Mouse (Mus musculus) embryonic fibroblast, embryonic 13.5 days (primary cell): ENCODE data around the gene Slc7a11. TPM values are rescaled to one million over a fixed set of nuclear protein-coding genes. Genes with fewer than 3 reads are reported as not detected.

Source experiments
- H3K27ac ChIP-seq: 2 replicates; pipeline ENCODE4 v1.5.1; 2012; ENCODE audit warnings: low read length, control low read depth, inconsistent platforms; ENCODE audit not compliant: insufficient read depth
- H3K4me1 ChIP-seq: 2 replicates; pipeline ENCODE4 v1.6.1; 2011; ENCODE audit warnings: low read length; ENCODE audit not compliant: control insufficient read depth, insufficient read depth
- H3K4me3 ChIP-seq: 2 replicates; pipeline ENCODE4 v1.5.1; 2011; ENCODE audit warnings: mild to moderate bottlenecking, control low read depth, low read length; ENCODE audit not compliant: insufficient read depth
- CTCF ChIP-seq: IDR thresholded peaks from 2 replicates; pipeline ENCODE4 v1.5.1; 2011; ENCODE audit warnings: mild to moderate bottlenecking, control low read depth, low read length, moderate library complexity, borderline replicate concordance; ENCODE audit not compliant: insufficient read depth
- POLR2A ChIP-seq: IDR thresholded peaks from 2 replicates; pipeline ENCODE4 v1.6.1; 2011; ENCODE audit warnings: low read depth, mild to moderate bottlenecking, control low read depth, low read length, moderate library complexity
- polyA plus RNA-seq: library from polyadenylated mRNA; stranded (reverse); fragments of >200 nt; gene quantifications from 2 replicates; pipeline ENCODE4 v1.2.4, GENCODE M21; 2011; ENCODE audit warnings: low read depth; ENCODE audit not compliant: missing spikeins, insufficient read length

Gene Slc7a11
- polyA plus RNA-seq, 1 experiment: 11.2 TPM

DNA sequence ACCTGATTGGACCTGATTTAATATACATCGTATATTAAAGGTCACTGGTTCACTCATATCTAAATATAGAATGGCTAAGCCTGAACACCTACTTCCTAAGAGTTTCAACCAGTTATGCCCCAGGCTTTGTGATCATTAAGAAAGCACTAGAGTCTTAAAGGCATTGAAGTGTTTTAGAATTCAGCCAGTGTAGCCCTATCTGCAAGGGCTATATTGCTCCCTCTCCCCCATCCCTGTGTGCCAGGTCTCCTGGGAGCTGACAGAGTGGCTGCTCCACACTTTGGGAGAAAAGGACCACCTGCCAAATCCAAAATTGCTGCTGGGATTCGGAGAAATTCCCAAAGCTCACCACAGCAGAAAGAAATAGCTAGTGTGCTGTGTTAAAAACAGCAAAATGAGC lies 168.4 kb downstream of the Slc7a11 start:
- no peak overlapping the region for H3K27ac ChIP-seq
- TF ChIP-seq CTCF (no peak), POLR2A (no peak)
- H3K4me1 ChIP-seq: no peaks in the 10 kb centered on the region
- H3K4me3 ChIP-seq: no peak overlapping the region

DNA sequence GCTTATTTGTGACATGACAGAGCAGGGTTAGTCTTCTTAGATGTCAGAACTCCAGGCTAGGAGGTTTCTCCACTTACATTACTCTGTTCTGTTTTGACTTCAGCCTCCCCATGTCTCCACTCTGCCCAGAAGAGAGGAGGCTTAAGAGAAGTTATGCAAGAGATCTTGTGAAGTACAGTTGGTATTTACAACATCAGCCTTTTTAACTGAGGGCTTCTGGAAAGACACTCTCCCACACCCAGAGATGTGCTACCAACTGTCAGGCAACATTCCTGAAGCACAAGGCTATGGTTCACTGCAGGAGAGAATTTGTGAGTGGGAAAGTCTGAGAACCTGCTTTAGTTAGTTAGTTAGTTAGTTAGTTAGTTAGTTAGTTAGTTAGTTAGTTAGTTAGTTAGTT lies 171.2 kb downstream of the Slc7a11 start:
- TF ChIP-seq POLR2A (no peak), CTCF (no peak)
- Histone ChIP-seq H3K27ac (no peak overlapping the region), H3K4me3 (no peak overlapping the region), H3K4me1 (no peaks in the 10 kb centered on the region)

- no peak overlapping the region for H3K27ac ChIP-seq
- H3K4me3 ChIP-seq: no peak overlapping the region
- no peak for TF ChIP-seq CTCF
- TF ChIP-seq POLR2A: no peak
- no peaks in the 10 kb centered on the region for H3K4me1 ChIP-seq
Observed at GRCm38 (mm10) chr3:50269680-50270079, 173.7 kb downstream of the Slc7a11 start.

- no peak overlapping the region for H3K27ac ChIP-seq
- TF ChIP-seq CTCF: no peak
- TF ChIP-seq POLR2A: no peak
- H3K4me3 ChIP-seq: no peak overlapping the region
- no peaks in the 10 kb centered on the region for H3K4me1 ChIP-seq
Observed at GRCm38 (mm10) chr3:50262547-50263087, 180.8 kb downstream of the Slc7a11 start.

GRCm38 (mm10) chr3:50262066-50262465 lies 181.3 kb downstream of the Slc7a11 start:
- H3K4me1 ChIP-seq: no peaks in the 10 kb centered on the region
- H3K4me3 ChIP-seq: no peak overlapping the region
- TF ChIP-seq CTCF (no peak), POLR2A (no peak)
- no peak overlapping the region for H3K27ac ChIP-seq

DNA sequence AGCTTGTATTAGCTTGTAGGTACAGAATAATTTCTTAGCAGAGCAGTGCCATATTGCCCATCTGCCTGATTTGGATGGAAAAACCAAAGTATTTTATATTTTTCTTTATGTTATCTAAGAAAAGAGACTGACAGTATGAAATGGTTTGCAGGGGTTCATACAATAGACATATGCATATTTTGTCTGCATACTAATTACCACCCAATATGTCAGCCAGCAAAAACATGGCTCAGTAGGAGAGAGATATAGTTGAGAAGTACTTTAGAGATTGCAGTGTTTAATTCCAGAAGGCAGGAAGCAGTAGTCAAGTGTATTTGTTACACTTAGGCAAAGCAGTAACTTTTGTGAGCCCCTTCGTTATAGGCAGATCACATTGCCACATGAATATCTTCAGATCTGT lies 182.7 kb downstream of the Slc7a11 start:
- no peaks in the 10 kb centered on the region for H3K4me1 ChIP-seq
- no peak overlapping the region for H3K4me3 ChIP-seq
- TF ChIP-seq POLR2A: no peak
- H3K27ac ChIP-seq: no peak overlapping the region

DNA sequence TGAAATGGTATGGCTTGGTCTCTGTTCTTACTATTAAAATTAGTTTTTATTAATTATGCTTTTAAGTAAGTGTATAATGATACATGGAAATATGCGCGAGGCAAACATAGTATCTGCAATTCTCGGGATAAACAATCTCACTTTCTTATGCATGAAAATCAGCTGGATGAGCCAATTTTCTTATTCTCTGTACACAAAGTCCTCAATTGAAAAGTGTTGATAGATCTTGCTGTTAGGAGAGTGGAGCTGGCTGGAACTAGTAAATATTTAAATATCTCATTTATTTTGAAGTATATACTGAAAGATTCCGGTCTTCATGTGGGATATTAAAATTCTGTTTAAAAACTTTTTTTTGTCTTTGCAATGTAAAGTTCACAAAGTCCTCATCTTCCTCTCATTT lies 184.6 kb downstream of the Slc7a11 start:
- no peak overlapping the region for H3K4me3 ChIP-seq
- H3K4me1 ChIP-seq: no peaks in the 10 kb centered on the region
- no peak overlapping the region for H3K27ac ChIP-seq
- TF ChIP-seq CTCF (no peak), POLR2A (no peak)

- TF ChIP-seq POLR2A: no peak
- no peak for TF ChIP-seq CTCF
- H3K4me1 ChIP-seq: no peaks in the 10 kb centered on the region
- no peak overlapping the region for H3K4me3 ChIP-seq
- H3K27ac ChIP-seq: no peak overlapping the region
Observed at GRCm38 (mm10) chr3:50249598-50250300, 193.7 kb downstream of the Slc7a11 start.

DNA sequence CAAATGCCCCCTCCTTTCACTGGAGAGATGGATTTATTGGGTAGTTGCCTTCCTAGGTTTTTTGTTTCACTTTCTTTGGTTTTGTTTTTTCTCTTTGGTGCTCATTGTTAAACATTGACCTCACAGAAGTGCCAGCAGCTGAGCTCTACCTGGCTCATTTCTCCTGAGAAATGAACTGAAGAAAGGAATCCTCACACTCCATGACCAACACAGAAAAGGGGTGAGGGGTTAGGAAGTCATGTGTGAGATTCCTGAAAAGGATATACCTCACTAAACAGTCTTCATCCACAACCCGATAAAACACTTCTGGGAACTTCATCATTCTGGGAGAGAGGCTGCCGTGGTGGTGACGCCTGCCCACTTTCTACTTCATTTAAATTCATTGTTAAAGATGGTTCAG lies 207.4 kb downstream of the Slc7a11 start:
- no peak overlapping the region for H3K27ac ChIP-seq
- no peak for TF ChIP-seq CTCF
- no peak for TF ChIP-seq POLR2A
- no peak overlapping the region for H3K4me3 ChIP-seq
- no peaks in the 10 kb centered on the region for H3K4me1 ChIP-seq

- no peaks in the 10 kb centered on the region for H3K4me1 ChIP-seq
- TF ChIP-seq CTCF: no peak
- TF ChIP-seq POLR2A: no peak
- H3K4me3 ChIP-seq: no peak overlapping the region
- no peak overlapping the region for H3K27ac ChIP-seq
Observed at GRCm38 (mm10) chr3:50233144-50233543, 210.3 kb downstream of the Slc7a11 start.
